Mouse (Mus musculus): ENCODE data around the gene Olfr1015. TPM values are rescaled to one million over a fixed set of nuclear protein-coding genes. Genes with fewer than 3 reads are reported as not detected.

Gene Olfr1015
- polyA plus RNA-seq, 1 experiment from 2014 or later = not detected

- DNase-seq (no peak), ATAC-seq (ENCODE audit: insufficient read depth) (no peak)
- Histone ChIP-seq H3K36me3 (ENCODE audit: insufficient read depth) (no peaks in the 10 kb centered on the region), H3K4me2 (no peak within 1 kb of the TSS), H3K9me3 (ENCODE audit: low read depth, low read length) (no peaks in the 10 kb centered on the region), H3K9ac (no peak within 1 kb of the TSS), H3K27ac (ENCODE audit: low read depth) (no peak within 1 kb of the TSS), H3K27me3 (ENCODE audit: insufficient read depth, low read length) (no peaks in the 10 kb centered on the region), H3K4me1 (ENCODE audit: insufficient read depth) (no peaks in the 10 kb centered on the region), H3K4me3 (ENCODE audit: low read depth, low read length) (no peak within 1 kb of the TSS)
- no peak for TF ChIP-seq CTCF (IDR thresholded peaks at IDR 0.05; ENCODE audit: low read depth)
Measured at GRCm38 (mm10) chr2:85818179-85818578, 36.4 kb downstream of the Olfr1015 start, which contains the start of gene Olfr1018. Olfr1018 (plus strand) TSS chr2:85818479.

Other genes with a start within 250 kb of the Olfr1015 start
- gene Olfr996, start 202.8 kb upstream of the Olfr1015 start, polyA plus RNA-seq (2014; fragmentation: Nextera tagmentation; extraction: Ambion mirVana) = not detected in 2 replicates
- not detected in 2 replicates for gene Olfr998, start 193.1 kb upstream of the Olfr1015 start, polyA plus RNA-seq (2014; fragmentation: Nextera tagmentation; extraction: Ambion mirVana)
- not detected in 2 replicates for gene Olfr1000, start 170.1 kb upstream of the Olfr1015 start, polyA plus RNA-seq (2014; fragmentation: Nextera tagmentation; extraction: Ambion mirVana)
- not detected in 2 replicates for gene Olfr1002, start 131.3 kb upstream of the Olfr1015 start, polyA plus RNA-seq (2014; fragmentation: Nextera tagmentation; extraction: Ambion mirVana)
- gene Olfr154, start 117.6 kb upstream of the Olfr1015 start, polyA plus RNA-seq (2014; fragmentation: Nextera tagmentation; extraction: Ambion mirVana) = not detected in 2 replicates
- not detected in 2 replicates for gene Olfr1006, start 103.2 kb upstream of the Olfr1015 start, polyA plus RNA-seq (2014; fragmentation: Nextera tagmentation; extraction: Ambion mirVana)
- not detected in 2 replicates for gene Olfr1008, start 92.6 kb upstream of the Olfr1015 start, polyA plus RNA-seq (2014; fragmentation: Nextera tagmentation; extraction: Ambion mirVana)
- gene Olfr1009, start 66.6 kb upstream of the Olfr1015 start, polyA plus RNA-seq (2014; fragmentation: Nextera tagmentation; extraction: Ambion mirVana) = not detected in 2 replicates
- gene Olfr1012, start 19.3 kb upstream of the Olfr1015 start, polyA plus RNA-seq (2014; fragmentation: Nextera tagmentation; extraction: Ambion mirVana) = not detected in 2 replicates
- gene Olfr1013, start 14.9 kb upstream of the Olfr1015 start, polyA plus RNA-seq (2014; fragmentation: Nextera tagmentation; extraction: Ambion mirVana) = not detected in 2 replicates
- gene Olfr1014, start 9.3 kb upstream of the Olfr1015 start, polyA plus RNA-seq (2014; fragmentation: Nextera tagmentation; extraction: Ambion mirVana) = not detected in 2 replicates
- gene Olfr1016, start 20.5 kb downstream of the Olfr1015 start, polyA plus RNA-seq (2014; fragmentation: Nextera tagmentation; extraction: Ambion mirVana) = not detected in 2 replicates
- gene Olfr1018, start 36.5 kb downstream of the Olfr1015 start, polyA plus RNA-seq (2014; fragmentation: Nextera tagmentation; extraction: Ambion mirVana) = not detected in 2 replicates
- not detected in 2 replicates for gene Olfr1019, start 63.5 kb downstream of the Olfr1015 start, polyA plus RNA-seq (2014; fragmentation: Nextera tagmentation; extraction: Ambion mirVana)
- gene Olfr1020, start 65.0 kb downstream of the Olfr1015 start, polyA plus RNA-seq (2014; fragmentation: Nextera tagmentation; extraction: Ambion mirVana) = not detected in 2 replicates
- not detected in 2 replicates for gene Olfr1022, start 86.6 kb downstream of the Olfr1015 start, polyA plus RNA-seq (2014; fragmentation: Nextera tagmentation; extraction: Ambion mirVana)
- not detected in 2 replicates for gene Olfr1023, start 103.6 kb downstream of the Olfr1015 start, polyA plus RNA-seq (2014; fragmentation: Nextera tagmentation; extraction: Ambion mirVana)
- gene Olfr1024, start 123.0 kb downstream of the Olfr1015 start, polyA plus RNA-seq (2014; fragmentation: Nextera tagmentation; extraction: Ambion mirVana) = not detected in 2 replicates
- gene Olfr1025-ps1, start 133.2 kb downstream of the Olfr1015 start, polyA plus RNA-seq (2014; fragmentation: Nextera tagmentation; extraction: Ambion mirVana) = not detected in 2 replicates
- not detected in 2 replicates for gene Olfr1026, start 139.5 kb downstream of the Olfr1015 start, polyA plus RNA-seq (2014; fragmentation: Nextera tagmentation; extraction: Ambion mirVana)
- not detected in 2 replicates for gene Olfr1028, start 168.4 kb downstream of the Olfr1015 start, polyA plus RNA-seq (2014; fragmentation: Nextera tagmentation; extraction: Ambion mirVana)
- not detected in 2 replicates for gene Olfr1029, start 191.9 kb downstream of the Olfr1015 start, polyA plus RNA-seq (2014; fragmentation: Nextera tagmentation; extraction: Ambion mirVana)
- not detected in 2 replicates for gene Olfr1030, start 197.3 kb downstream of the Olfr1015 start, polyA plus RNA-seq (2014; fragmentation: Nextera tagmentation; extraction: Ambion mirVana)
- not detected in 2 replicates for gene Olfr1031, start 208.3 kb downstream of the Olfr1015 start, polyA plus RNA-seq (2014; fragmentation: Nextera tagmentation; extraction: Ambion mirVana)
- gene Olfr1032, start 223.5 kb downstream of the Olfr1015 start, polyA plus RNA-seq (2014; fragmentation: Nextera tagmentation; extraction: Ambion mirVana) = not detected in 2 replicates
- 0.61 and 2.8 TPM in 2 replicates for gene Olfr1033, start 238.6 kb downstream of the Olfr1015 start, polyA plus RNA-seq (2014; fragmentation: Nextera tagmentation; extraction: Ambion mirVana)

Measured in lung, embryonic 14.5 days (tissue).